Mouse (Mus musculus): ENCODE measurements around the gene Ube2t. TPM values are rescaled to one million over a fixed set of nuclear protein-coding genes. Genes with fewer than 3 reads are reported as not detected.

Gene Ube2t
- total RNA-seq, 2 experiments from 2014 or later, result 5.1 to 6.6 TPM

- DNase-seq, result no peak
These were observed 33.1 kb downstream of the Ube2t start for GRCm38 (mm10) chr1:134995437-134995836.

GRCm38 (mm10) chr1:134995954-134996353, 33.6 kb downstream of the Ube2t start:
- DNase-seq, result peak; percentile 58

DNA sequence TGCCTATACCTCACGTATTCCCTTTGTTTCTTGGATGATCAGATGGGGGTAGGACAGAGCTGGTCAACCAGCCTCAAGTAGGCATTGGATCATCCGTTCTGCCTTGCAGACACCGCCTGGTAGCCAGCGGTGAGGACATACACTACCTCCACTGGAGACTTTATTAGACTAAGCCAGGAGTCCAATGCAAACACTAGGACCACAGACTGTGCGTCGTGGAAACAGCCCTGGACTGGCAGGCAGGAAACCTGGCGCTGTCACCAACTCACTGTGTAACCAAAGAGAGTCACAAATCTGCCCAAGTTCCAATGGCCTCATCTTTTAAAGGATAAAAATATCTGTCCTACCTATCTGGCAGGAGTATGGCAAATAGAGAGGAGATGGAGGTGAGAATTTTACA, 34.1 kb downstream of the Ube2t start:
- no peak for DNase-seq

- DNase-seq, result no peak
These were observed 35.2 kb downstream of the Ube2t start for GRCm38 (mm10) chr1:134997568-134997967.

DNA sequence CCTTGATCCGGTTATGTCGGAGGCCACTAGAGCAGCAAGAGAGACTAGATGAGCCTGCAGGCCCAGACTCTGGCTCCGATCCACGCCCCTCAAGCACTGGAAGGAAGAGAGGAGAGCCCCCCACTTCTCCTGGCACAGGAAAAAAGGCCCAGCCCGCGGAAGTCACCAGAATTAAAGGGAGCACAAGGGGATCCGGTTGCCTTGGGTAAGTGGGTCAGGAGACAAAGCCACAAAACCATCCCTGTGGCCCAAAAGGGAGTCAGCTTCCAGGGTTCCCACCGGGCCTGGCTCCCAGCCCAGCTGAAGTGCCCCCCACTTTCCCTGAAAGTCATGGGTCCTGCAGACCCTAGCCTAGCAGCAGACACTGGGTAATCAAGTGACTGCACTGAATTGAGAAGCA, 35.9 kb downstream of the Ube2t start:
- DNase-seq, result no peak

- DNase-seq, result no peak
These were observed 38.2 kb downstream of the Ube2t start for GRCm38 (mm10) chr1:135000527-135000926.

DNA sequence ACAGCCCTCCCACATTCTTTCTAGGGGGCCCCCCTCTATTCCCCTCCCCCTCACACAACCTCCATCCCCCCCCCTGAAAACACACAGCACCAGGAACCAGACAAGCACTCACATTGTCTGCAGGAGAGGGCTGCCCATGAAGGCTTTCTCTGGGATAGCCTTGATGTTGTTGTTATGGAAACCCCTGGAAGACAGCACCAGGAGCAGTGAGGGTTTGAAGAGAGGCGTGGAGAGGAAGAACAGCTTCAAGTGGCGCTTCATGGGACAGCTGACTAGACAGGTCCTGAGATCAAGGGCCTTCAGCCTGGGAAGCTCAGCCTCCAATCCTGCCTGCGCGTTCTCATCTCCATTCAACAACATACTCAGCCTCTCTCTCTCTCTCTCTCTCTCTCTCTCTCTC, 41.0 kb downstream of the Ube2t start:
- DNase-seq, result no peak

DNA sequence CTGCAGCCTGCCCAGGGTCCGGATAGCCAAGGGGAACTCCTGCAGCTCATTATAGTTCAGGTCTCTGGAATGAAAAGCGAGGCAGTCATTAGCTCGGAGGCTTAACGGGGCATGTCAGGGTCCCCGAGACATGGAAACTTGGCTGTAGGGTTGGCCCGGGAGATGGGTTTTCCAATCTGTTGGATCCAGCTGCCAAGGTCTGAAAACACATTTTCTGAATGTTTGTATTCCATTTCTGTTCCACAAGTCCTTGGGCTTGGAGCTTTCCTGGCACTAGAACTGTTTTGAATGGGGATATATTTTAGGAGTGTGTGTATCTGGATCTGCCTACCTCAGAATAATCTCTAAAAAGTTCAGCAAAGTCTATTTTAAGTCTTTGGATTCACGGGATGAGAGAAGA, 43.3 kb downstream of the Ube2t start:
- DNase-seq, result no peak

DNA sequence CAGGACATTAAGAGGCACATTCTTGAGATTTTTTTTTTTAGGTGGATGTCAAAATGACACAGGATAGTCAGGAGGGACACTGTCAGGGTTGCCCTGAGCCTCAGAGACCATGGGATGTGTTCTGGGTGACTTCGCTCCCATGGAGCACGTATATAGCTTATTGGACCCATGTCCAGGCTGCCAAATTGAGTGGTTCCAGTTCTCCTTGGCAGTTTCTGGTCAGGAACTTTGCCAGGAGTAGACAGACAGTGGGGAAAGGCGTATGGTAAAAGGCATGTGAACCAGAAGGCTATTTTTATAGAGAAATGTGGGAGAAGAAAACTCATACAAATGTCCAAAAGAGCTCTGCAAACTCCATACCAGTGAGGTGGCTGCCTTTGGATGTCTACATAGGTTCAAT, 47.5 kb downstream of the Ube2t start:
- no peak for DNase-seq

GRCm38 (mm10) chr1:135011912-135012311, 49.5 kb downstream of the Ube2t start:
- DNase-seq, result no peak

DNA sequence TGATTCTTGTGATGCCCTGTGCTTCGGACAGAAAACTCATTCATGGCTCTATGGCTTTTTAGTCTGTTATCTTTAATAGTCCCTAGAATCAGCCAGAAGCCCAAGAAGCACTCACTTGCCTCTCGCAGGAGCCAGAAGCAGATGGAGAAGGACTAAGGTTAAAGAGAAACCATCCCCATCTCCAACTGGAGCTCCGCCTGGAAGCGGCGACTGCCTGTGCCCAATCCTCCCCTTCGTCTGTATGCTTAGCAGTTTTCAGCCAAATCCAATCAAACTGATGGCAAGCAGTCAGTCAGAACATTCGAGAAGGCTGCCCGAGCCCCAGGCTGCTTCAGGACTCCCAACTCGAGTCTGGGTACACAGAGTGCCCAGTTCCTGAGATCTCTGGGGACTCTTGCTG, 50.1 kb downstream of the Ube2t start:
- no peak for DNase-seq

DNA sequence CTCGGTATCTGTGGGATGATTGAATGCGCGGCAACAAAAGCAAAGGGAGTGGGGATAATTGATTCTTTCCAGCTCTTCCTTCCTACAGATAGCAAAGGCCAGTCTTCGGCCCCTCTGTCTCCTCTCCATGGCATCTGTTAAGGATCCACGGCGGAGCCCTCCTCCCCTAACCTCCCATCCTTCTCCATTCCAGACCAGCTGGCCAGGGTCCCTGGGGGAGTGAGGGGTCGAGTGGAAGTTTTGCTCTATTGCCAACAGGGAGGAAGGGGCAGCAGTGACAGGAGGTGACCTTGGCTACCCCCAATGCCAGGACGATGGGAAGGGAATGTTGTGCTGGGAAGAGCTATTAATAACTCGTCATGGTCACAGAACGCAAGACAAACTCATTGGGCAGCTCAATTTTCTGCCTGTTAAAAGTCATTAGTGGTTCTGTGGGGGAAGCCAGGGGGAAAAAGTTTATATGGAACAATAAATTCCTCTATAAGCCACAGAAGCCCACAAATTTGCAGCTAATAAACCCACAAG, 52.6 kb downstream of the Ube2t start:
- no peak for DNase-seq

DNA sequence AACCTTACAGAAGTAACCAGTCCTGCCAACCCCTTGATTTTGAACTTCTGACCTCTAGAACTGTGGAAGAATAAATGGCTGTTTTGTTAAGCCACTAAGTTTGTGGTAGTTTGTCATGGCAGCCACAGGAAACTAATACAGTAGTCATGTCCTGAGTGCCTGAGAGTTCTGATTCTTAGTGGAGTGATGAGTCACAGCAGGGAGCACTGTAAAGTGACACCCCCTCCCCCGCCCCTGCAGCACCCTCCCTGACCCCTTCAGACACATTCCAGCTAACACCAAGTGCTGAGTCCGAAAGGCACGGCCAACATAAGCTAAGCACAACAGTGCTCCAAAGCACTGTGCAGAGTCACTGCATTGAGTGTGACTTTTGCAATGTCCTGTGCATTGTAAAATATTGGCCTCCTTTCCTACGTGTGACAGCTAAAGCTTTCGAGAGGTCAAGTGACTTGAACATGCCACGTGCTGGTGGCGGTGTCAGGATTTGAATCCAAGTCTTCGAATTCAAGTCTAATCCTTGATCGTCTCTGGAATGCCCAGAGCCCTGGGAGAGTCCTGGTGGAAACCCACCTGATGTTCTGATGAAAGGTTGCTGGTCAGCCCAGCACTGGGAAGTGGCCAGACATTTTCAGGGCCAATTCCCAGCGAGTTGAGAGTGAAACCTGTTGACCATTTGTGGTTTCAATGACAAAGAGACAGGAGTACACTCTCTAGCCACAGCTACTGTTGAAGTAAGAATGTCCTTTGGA, 54.7 kb downstream of the Ube2t start:
- DNase-seq, result no peak

DNA sequence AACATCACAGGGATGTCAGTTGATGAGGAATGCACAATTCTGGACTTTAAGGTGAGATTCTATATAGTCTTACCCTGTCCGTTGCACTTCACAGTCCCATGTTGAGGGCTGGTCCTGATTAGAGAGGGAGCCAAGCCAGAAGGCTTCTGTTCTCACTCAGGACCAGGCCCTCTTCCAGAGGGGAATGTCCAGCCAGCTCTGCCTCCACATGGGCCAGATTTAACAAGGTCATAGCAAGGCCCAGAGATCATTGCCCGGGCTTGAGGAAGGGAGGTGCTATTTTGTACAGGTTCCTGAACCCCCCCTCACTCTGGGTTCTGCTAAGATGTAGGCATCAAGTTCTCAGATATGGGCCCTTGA, 55.3 kb downstream of the Ube2t start:
- peak; percentile 30 for DNase-seq

DNA sequence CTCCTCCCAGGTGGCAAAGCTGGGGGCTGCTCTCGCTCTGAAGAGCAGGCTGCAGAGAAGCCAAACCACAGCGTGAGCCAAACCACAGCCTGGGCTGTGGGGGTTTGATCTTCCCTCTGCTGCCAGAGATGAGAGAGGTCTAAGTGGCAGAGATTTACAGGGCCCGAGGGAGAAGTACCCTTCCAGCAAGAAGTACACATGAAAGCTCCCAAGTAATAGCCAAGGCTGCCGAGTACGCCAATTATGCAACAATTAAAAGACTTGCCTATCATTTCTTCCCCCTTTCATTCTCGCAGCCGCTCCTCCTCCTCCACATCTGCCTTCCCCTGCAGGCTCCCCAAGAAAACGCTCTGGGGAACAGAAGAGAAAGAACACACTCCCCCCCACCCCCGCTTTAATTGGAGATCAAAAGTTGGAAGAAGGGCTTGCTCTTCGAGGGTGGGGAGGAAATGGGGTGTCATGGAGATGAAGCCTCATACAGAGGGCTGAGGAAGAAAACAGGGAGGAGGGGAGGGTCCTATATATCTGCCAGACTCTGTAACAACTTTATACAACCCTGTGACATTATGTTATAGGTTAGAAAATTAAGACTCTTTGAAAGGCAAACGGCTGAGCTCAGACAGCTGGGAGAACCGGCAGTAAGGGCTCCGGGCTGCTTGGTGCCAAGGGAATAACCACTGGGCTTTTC, 56.9 kb downstream of the Ube2t start:
- peak; percentile 51 for DNase-seq

DNA sequence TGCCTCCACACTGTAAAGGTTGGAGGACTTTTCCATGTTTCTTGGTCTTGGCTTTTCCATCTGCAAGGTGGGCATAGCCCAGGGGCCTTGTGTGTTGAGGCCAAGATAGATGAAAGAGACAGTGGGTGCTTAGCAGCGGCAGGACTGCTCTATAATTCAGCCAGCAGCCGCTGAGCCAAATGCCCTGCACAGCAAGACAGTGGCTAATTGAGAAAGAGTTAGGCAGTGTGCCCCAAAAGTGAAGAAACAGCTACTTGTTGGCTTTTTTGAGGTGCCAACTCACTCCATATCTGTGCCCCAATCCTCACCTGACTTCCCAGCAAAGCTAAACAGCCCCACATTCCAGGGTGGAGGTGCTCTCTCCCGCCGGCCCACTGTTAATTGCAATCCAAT, 57.4 kb downstream of the Ube2t start:
- DNase-seq, result peak; percentile 50

DNA sequence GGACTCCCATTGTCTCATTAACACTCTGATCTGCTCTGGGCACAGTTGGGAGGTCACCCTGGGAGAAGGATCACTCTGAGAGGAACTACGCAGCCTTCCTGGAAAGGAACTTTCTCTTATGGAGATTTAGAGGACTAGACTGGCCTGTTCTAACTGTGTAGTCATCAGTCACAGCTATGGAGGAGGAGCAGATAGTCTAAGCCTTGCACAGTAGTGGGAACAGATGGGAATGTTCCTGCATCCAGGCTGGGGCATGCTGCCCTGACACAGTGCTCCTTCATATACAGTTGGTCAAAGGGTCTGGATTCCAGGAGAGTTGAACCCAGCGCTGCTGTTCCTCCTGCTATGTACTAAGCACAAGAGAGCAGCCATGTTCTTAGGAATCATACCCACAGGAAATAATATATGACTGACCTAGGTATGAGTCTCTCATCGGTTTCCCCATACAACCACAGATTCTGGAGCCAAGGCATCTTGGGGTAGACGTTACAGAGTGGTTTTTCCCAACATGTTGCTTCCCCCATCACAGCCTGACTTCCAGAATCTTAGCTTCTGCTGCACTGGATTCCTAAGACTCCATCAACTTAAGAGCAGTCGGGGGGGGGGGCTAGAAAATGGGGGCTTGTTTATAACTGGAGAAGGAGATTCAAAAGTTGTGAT, 58.0 kb downstream of the Ube2t start:
- no peak for DNase-seq

GRCm38 (mm10) chr1:135020970-135021369, 58.6 kb downstream of the Ube2t start:
- DNase-seq, result no peak

- DNase-seq, result no peak
These were observed 59.6 kb downstream of the Ube2t start for GRCm38 (mm10) chr1:135021936-135022335.

GRCm38 (mm10) chr1:135023583-135023982, 61.2 kb downstream of the Ube2t start:
- DNase-seq, result no peak

All from adrenal gland, postnatal 10 days (tissue).